Mouse (Mus musculus): Measurements from ENCODE around the gene Hoxd4.

The Hoxd4 gene

GRCm38 (mm10) chr2:74727640-74728302 is 16.0 kb downstream of the Hoxd4 start:
- DNase-seq (ENCODE audit: low read depth, low spot score) = no peak

- DNase-seq (ENCODE audit: low read depth, low spot score) = no peak
Observed at GRCm38 (mm10) chr2:74728303-74728680, 16.6 kb downstream of the Hoxd4 start.

GRCm38 (mm10) chr2:74730331-74730730 is 18.6 kb downstream of the Hoxd4 start:
- DNase-seq (ENCODE audit: low read depth, low spot score) = no peak

- no peak for DNase-seq (ENCODE audit: low read depth, low spot score)
Observed at GRCm38 (mm10) chr2:74731055-74731454, 19.3 kb downstream of the Hoxd4 start.

DNA sequence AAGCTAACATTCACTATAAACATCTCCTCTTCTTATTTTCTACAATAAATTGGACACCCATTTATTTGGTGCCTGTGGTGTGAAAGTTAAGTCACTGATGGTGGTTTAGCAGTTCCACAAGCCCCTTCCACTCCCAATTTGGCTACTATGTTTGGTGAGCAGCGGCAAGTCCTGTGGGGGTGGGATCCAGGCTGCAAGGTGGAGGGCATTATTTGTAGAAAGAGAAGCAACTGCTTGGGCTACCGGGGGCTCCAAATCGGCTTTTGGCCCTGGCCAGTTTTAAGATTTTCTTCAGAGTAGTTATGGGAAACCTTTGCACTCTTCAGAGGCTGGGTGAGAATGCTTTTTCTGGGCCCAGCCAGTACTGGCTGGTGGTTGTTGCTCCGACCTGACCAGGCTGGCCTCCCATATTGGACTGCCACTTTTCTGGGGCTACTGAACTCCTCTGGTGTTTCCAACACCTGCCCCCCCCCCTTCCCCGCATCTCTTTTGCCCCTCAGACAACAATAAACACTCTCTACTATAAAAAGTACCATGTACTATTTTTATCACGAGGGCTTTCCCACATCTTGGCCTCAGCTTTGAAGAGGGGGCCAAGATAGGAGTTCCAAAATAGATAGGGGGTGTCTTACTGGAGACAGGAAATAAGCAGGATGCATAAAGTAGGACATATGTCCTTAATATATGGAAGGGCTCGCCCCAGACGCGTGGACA is 20.2 kb downstream of the Hoxd4 start:
- no peak for DNase-seq (ENCODE audit: low read depth, low spot score)

DNA sequence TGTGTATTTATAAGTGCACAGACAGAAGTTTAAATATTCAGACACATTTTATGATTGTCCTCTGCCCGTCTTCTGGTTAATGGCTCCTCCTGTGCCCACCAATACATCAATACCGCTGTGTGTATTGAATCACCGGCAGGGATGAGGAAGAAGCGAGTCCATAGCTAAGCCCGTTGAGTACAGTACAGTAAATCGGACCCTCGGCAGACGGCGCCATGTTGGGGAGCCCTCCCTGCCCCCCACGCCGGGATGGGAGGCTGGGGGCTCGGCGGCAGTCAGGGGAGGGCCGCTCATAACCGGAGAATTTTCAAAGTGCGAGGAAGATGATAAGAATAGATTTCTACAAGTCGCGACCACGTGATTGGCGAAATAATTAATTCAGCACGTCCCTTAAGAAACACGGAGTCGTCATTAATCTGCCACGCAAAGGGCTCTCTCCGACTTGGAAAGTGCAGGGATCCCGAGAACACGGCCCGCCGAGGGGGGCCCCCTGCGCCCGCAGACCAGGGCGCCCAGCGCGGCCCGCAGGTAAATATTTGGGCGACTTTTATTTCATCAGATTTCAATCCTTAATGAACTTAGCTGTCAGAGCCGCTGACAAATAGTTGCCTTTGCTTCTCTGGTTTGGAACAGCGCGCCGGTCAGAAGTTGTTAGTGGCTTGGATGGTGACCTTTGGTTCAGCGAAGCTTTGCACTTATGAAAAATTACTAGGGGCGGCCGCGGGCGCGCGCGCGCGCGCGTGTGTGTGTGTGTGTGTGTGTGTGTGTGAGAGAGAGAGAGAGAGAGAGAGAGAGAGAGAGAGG is 21.0 kb downstream of the Hoxd4 start:
- no peak for DNase-seq (ENCODE audit: low read depth, low spot score)

GRCm38 (mm10) chr2:74733317-74733661 is 21.6 kb downstream of the Hoxd4 start:
- DNase-seq (ENCODE audit: low read depth, low spot score) = no peak

- no peak for DNase-seq (ENCODE audit: low read depth, low spot score)
Observed at GRCm38 (mm10) chr2:74733765-74734164, 22.0 kb downstream of the Hoxd4 start.

DNA sequence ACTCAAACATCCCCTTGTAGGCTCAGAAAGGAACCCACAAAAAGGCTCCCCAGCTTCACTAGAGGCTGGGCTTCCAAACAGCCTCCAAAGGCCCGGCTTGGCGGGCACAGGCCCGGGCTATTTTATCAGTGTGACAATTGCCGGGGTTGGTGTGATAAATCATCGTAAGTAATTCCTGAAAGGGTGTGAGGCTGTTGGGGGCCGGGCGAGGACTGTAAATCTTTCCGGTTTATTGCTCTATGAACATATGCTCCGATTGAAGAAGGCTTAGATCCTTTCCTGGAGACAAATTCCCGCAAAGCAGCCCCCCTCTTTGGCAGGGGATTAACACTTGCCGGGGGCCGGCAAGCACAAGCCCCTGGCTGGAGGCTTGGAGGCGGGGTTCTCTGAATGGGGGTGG is 22.7 kb downstream of the Hoxd4 start:
- no peak for DNase-seq (ENCODE audit: low read depth, low spot score)

DNA sequence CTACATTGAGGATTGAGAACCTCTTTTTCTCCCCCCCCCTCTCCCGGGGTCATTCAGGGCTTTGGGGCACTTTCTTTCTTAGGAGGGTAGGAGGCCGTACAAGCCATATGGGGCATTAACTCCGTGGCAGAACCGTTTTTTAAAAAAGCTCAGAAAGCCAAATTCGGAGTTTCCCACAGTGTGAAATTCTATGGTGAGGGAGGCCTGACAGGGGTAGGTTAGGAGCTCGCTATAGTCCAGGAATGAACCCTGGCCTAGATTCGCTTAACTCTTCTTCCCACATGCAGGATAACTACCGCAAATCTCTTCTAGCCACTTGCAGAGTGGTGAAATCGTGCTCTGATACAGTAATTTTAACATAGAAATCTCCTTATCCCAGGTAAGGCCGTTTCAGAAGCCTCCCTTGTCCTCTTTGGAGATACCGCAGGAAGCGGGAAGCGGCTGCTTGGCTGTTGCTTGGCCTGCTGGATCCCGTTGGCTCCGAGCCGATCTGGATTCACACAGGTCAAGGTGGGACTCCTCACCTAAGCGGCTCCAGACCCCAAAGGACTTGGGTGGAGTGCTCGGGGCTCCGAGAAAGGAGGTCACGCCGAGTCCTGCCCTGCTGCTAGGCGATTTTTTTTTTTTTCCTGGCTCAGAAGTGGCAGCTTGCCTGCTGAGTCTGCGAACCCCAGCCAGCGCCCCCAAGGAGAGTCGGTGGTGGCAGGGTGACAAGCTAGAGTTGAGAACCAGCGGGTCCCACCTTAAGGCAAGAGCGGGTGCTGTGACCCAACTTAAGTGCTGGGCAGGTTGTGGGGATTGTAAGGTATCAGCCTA is 23.5 kb downstream of the Hoxd4 start:
- no peak for DNase-seq (ENCODE audit: low read depth, low spot score)

- DNase-seq (ENCODE audit: low read depth, low spot score) = no peak
Observed at GRCm38 (mm10) chr2:74735851-74736687, 24.3 kb downstream of the Hoxd4 start.

DNA sequence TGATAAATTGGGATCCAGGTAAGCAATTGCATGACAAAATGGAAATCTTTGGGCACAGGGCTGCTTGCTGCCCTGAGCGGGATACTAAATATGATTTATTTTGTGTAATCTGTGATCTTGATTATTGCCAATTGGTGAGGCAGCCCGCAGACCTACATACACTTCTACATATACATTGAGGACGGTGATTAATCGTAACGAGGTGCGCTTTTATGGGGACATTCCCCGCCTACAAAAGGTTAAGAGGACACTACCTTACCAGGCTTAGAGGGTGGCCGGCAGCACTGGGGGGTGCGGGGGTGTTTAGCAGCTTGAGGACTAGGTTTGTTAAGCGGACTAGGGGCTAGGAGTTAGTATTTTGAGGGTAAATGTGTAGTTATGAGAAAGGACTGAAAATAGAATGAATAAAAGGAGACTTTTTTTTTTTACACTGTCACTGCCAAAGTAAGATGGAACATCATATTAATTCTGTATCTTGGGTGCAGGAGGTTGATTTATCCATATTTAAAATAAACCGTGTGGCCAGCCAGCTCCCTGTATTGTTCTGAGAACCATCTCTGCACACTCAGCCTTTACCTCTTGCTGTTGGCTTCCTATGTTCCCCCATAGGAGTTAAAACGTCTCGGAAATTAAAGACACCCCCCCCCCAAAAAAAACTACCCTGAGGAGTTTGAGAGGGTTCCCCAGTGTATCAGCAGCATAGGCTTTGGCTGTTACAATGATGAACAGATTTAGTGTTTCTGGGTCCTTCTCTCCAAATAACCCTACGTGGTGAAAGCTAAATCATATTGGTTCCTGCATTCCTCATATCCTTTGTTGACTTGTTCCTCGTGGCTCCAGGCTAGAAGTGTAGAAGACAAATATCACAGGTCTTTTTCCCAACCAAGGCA is 25.2 kb downstream of the Hoxd4 start:
- DNase-seq (ENCODE audit: low read depth, low spot score) = no peak

GRCm38 (mm10) chr2:74737578-74738070 is 25.9 kb downstream of the Hoxd4 start:
- DNase-seq (ENCODE audit: low read depth, low spot score) = no peak

GRCm38 (mm10) chr2:74738623-74739475 is 27.1 kb downstream of the Hoxd4 start:
- no peak for DNase-seq (ENCODE audit: low read depth, low spot score)

GRCm38 (mm10) chr2:74739476-74739800 is 27.7 kb downstream of the Hoxd4 start:
- DNase-seq (ENCODE audit: low read depth, low spot score) = no peak

DNA sequence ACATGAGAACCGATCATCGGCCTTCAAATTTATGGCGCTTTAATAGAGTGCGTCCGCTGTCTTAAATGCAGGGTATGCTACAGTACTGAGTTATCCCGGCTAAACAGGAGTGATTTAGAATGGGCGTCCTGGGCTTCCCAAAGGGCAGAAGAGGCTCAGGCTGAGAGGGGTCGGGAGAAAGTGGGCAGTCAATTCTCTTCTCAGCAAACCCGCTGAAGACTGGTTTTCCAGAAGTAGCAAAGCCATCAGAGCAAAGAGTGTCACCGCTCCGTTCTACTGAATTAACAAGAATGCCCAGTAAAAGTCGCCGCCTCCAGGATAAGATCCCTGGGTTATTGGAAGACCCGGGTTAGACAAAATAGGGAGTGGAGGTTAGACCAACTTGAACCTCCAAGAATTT is 28.1 kb downstream of the Hoxd4 start:
- DNase-seq (ENCODE audit: low read depth, low spot score) = no peak

GRCm38 (mm10) chr2:74740311-74741091 is 28.8 kb downstream of the Hoxd4 start:
- DNase-seq (ENCODE audit: low read depth, low spot score) = no peak

Data from CD4-positive helper T cell, adult 2 months (primary cell).